Mouse (Mus musculus) G1E (cell line): ENCODE data around the gene Tex36.

Experiments
- CTCF ChIP-seq: IDR thresholded peaks from 2 replicates; pipeline ENCODE4 v1.5.1; 2012; ENCODE audit warnings: low read depth, low read length, inconsistent platforms, mixed read lengths
- GATA1 ChIP-seq: IDR thresholded peaks from 2 replicates; pipeline ENCODE4 v1.6.1; 2012; ENCODE audit warnings: borderline replicate concordance, low read length, inconsistent platforms, mixed read lengths

- TF ChIP-seq CTCF = no peak
- TF ChIP-seq GATA1 = no peak
These were observed 37.4 kb downstream of the Tex36 start for GRCm38 (mm10) chr7:133564600-133564999.
